Mouse (Mus musculus) liver, postnatal 0 days (tissue): ENCODE results near the gene Cd38. TPM values are rescaled to one million over a fixed set of nuclear protein-coding genes. Genes with fewer than 3 reads are reported as not detected.
A peak's percentile ranks its signal among the peaks of the same experiment; 100 is the strongest.

Experiments
- ATAC-seq: fragments of 200-750 bp; cut with Nextera tagmentation; 2 replicates; pipeline ENCODE4 v1.8.0; 2017; ENCODE audit warnings: mild to moderate bottlenecking, moderate library complexity
- DNase-seq: peaks from one replicate; pipeline ENCODE4 v3.0.0-alpha.2; 2016
- H3K27ac ChIP-seq: fragments of 300-500 bp; sonication (generic); 2 replicates; pipeline ENCODE4 v1.5.1; 2014; ENCODE audit warnings: antibody characterized with exemption, moderate library complexity, mild to moderate bottlenecking, low read depth
- H3K27me3 ChIP-seq: fragments of 300-500 bp; sonication (generic); 2 replicates; pipeline ENCODE4 v1.6.1; 2014; ENCODE audit warnings: low read length, control low read depth, mixed read lengths; ENCODE audit not compliant: insufficient read depth
- H3K36me3 ChIP-seq: fragments of 300-500 bp; sonication (generic); replicated peaks from 2 replicates; pipeline ENCODE4 v1.6.1; 2014; ENCODE audit warnings: mild to moderate bottlenecking, control low read depth, low read length, moderate library complexity, mixed read lengths; ENCODE audit not compliant: insufficient read depth
- H3K4me1 ChIP-seq: fragments of 300-500 bp; sonication (generic); 2 replicates; pipeline ENCODE4 v1.6.1; 2014; ENCODE audit warnings: antibody characterized with exemption, mild to moderate bottlenecking, control low read depth; ENCODE audit not compliant: insufficient read depth
- H3K4me2 ChIP-seq: fragments of 300-500 bp; sonication (generic); 2 replicates; pipeline ENCODE4 v1.6.1; 2014; ENCODE audit warnings: low read depth, mild to moderate bottlenecking, low read length, moderate library complexity, mixed read lengths
- H3K4me3 ChIP-seq: fragments of 300-500 bp; sonication (generic); 2 replicates; pipeline ENCODE4 v1.5.1; 2014; ENCODE audit warnings: low read depth, low read length
- H3K9ac ChIP-seq: fragments of 300-500 bp; sonication (generic); replicated peaks from 2 replicates; pipeline ENCODE4 v1.6.1; 2014; ENCODE audit warnings: mild to moderate bottlenecking, moderate library complexity
- H3K9me3 ChIP-seq: fragments of 300-500 bp; sonication (generic); 2 replicates; pipeline ENCODE4 v1.6.1; 2016; ENCODE audit warnings: mild to moderate bottlenecking, control low read depth, low read length, mixed read lengths
- CTCF ChIP-seq: sonication (generic); IDR thresholded peaks from 2 replicates; pipeline ENCODE4 v1.5.1; 2016; ENCODE audit warnings: antibody characterized with exemption, low read depth
- EP300 ChIP-seq: IDR thresholded peaks from 2 replicates; pipeline ENCODE4 v1.6.1; 2016; ENCODE audit warnings: antibody characterized with exemption, low read depth, mild to moderate bottlenecking
- WGBS: fragments of 180-500 bp; shearing (Covaris S2); extraction: QIAGEN DNeasy Blood & Tissue Kit; methylation state at CpG from one replicate; pipeline ENCODE4 v1.1.7; 2014; ENCODE audit not compliant: insufficient replicate concordance; 5-methylcytosine and 5-hydroxymethylcytosine counted together
- polyA plus RNA-seq: library from polyadenylated mRNA; unstranded; fragments of >200 nt; fragmentation: Nextera tagmentation; extraction: Ambion mirVana; gene quantifications from 2 replicates; pipeline ENCODE4 v1.2.1, GENCODE M21; 2015

The Cd38 gene
- 18.6 and 20.5 TPM in 2 replicates for polyA plus RNA-seq

GRCm38 (mm10) chr5:43868253-43868652, at the start of gene Cd38:
Cd38 (plus strand) TSS chr5:43868553.
- DNase-seq (no peak), ATAC-seq (no peak)
- Histone ChIP-seq H3K9ac (peak within 1 kb of the TSS; percentile 64), H3K27me3 (no peaks in the 10 kb centered on the region), H3K9me3 (no peaks in the 10 kb centered on the region), H3K36me3 (no peaks in the 10 kb centered on the region), H3K4me2 (peak within 1 kb of the TSS; percentile 75), H3K27ac (peak within 1 kb of the TSS; percentile 76), H3K4me1 (peaks cover 7% of the 10 kb centered on the region; the same call in 1 of the 2 replicates), H3K4me3 (peak within 1 kb of the TSS; percentile 50)
- no peak for TF ChIP-seq EP300

- H3K9me3 ChIP-seq = no peaks in the 10 kb centered on the region
- no peaks in the 10 kb centered on the region for H3K36me3 ChIP-seq
- TF ChIP-seq CTCF (no peak), EP300 (no peak)
- H3K4me1 ChIP-seq = no peaks in the 10 kb centered on the region
- no peaks in the 10 kb centered on the region for H3K27me3 ChIP-seq
- H3K4me3 ChIP-seq = peak within 1 kb of the TSS; percentile 21
- no peak within 1 kb of the TSS for H3K27ac ChIP-seq
- peak within 1 kb of the TSS; percentile 44 for H3K4me2 ChIP-seq
- DNase-seq = peak; percentile 31
- H3K9ac ChIP-seq = no peak within 1 kb of the TSS
- WGBS = 52% methylated on average over 12 of the region's 12 CpGs
- ATAC-seq = 0 out of 2 replicates have a peak, but pooled peaks have one; percentile 13
Measured at GRCm38 (mm10) chr5:43818695-43819094, 49.7 kb upstream of the Cd38 start, which contains the start of gene Bst1. Bst1 (plus strand) TSS chr5:43818885.

- Histone ChIP-seq H3K27ac (no peak overlapping the region), H3K27me3 (no peaks in the 10 kb centered on the region), H3K4me1 (no peaks in the 10 kb centered on the region), H3K36me3 (no peaks in the 10 kb centered on the region), H3K4me3 (no peak overlapping the region), H3K9ac (no peak overlapping the region), H3K4me2 (no peak overlapping the region), H3K9me3 (no peaks in the 10 kb centered on the region)
- no peak for ATAC-seq
- no peak for DNase-seq
- no peak for TF ChIP-seq CTCF
- 63% methylated on average over 11 of the region's 11 CpGs for WGBS
Measured at GRCm38 (mm10) chr5:43820785-43821184, 47.6 kb upstream of the Cd38 start.

- ATAC-seq (no peak), DNase-seq (no peak)
- no peaks in the 10 kb centered on the region for H3K36me3 ChIP-seq
- H3K4me3 ChIP-seq = no peak within 1 kb of the TSS
- H3K4me2 ChIP-seq = no peak within 1 kb of the TSS
- 83% methylated on average over 19 of the region's 19 CpGs for WGBS
- no peaks in the 10 kb centered on the region for H3K4me1 ChIP-seq
- no peaks in the 10 kb centered on the region for H3K9me3 ChIP-seq
- TF ChIP-seq CTCF (no peak), EP300 (no peak)
- H3K9ac ChIP-seq = no peak within 1 kb of the TSS
- no peak within 1 kb of the TSS for H3K27ac ChIP-seq
- H3K27me3 ChIP-seq = no peaks in the 10 kb centered on the region
Measured at GRCm38 (mm10) chr5:43821538-43821937, 46.8 kb upstream of the Cd38 start, which contains the start of gene Fbxl5. Fbxl5 (minus strand) TSS chr5:43821638.

- TF ChIP-seq EP300 (no peak), CTCF (no peak)
Measured at GRCm38 (mm10) chr5:43822199-43822598, 46.2 kb upstream of the Cd38 start.

GRCm38 (mm10) chr5:43822824-43823223, 45.5 kb upstream of the Cd38 start:
- ATAC-seq = no peak
- H3K27ac ChIP-seq = no peak overlapping the region
- WGBS = 60% methylated on average over 3 of the region's 3 CpGs

More at GRCm38 (mm10) chr5:43822199-43822598, 46.2 kb upstream of the Cd38 start:
- no peak for ATAC-seq
- WGBS = 88% methylated on average over 8 of the region's 8 CpGs
- Histone ChIP-seq H3K4me3 (no peak overlapping the region), H3K9ac (no peak overlapping the region), H3K27me3 (no peaks in the 10 kb centered on the region), H3K9me3 (no peaks in the 10 kb centered on the region), H3K4me1 (no peaks in the 10 kb centered on the region), H3K36me3 (no peaks in the 10 kb centered on the region), H3K4me2 (no peak overlapping the region), H3K27ac (no peak overlapping the region)
- DNase-seq = no peak

GRCm38 (mm10) chr5:43824580-43824979, 43.8 kb upstream of the Cd38 start:
- no peaks in the 10 kb centered on the region for H3K4me1 ChIP-seq
- H3K36me3 ChIP-seq = no peaks in the 10 kb centered on the region
- WGBS = 60% methylated on average over 3 of the region's 3 CpGs
- peak; percentile 88 for ATAC-seq
- H3K27ac ChIP-seq = no peak overlapping the region
- H3K27me3 ChIP-seq = no peaks in the 10 kb centered on the region
- TF ChIP-seq CTCF (no peak), EP300 (no peak)
- H3K4me3 ChIP-seq = no peak overlapping the region
- H3K9me3 ChIP-seq = no peaks in the 10 kb centered on the region
- no peak overlapping the region for H3K4me2 ChIP-seq
- peak; percentile 46 for DNase-seq
- H3K9ac ChIP-seq = no peak overlapping the region

More at GRCm38 (mm10) chr5:43822824-43823223, 45.5 kb upstream of the Cd38 start:
- Histone ChIP-seq H3K4me2 (no peak overlapping the region), H3K36me3 (no peaks in the 10 kb centered on the region), H3K9me3 (no peaks in the 10 kb centered on the region), H3K27me3 (no peaks in the 10 kb centered on the region), H3K4me3 (no peak overlapping the region), H3K4me1 (no peaks in the 10 kb centered on the region), H3K9ac (no peak overlapping the region)
- no peak for DNase-seq
- TF ChIP-seq CTCF (no peak), EP300 (no peak)
